Mouse (Mus musculus) mouse embryonic stem cell (cell line): Measurements from ENCODE around the gene Rasl11b.

Experiments used
- in situ Hi-C, 2 experiments: fragments of 300-500 bp; cut with MboI; formaldehyde crosslinking; loops; 1 replicate in 1 of 2; 3 replicates in 1 of 2; pipeline ENCODE4 v1.14.3; 2019 to 2020; ENCODE audit warnings: low sequenced_read_pairs in 2 of 2, low pct_unique_long_range_greater_than_20kb in 1 of 2, mixed read lengths in 1 of 2; ENCODE audit not compliant: unreplicated experiment in 1 of 2

Gene Rasl11b

GRCm38 (mm10) chr5:74239369-74239768 lies 44.3 kb downstream of the Rasl11b start:
- in situ Hi-C loops, result no loop called here

DNA sequence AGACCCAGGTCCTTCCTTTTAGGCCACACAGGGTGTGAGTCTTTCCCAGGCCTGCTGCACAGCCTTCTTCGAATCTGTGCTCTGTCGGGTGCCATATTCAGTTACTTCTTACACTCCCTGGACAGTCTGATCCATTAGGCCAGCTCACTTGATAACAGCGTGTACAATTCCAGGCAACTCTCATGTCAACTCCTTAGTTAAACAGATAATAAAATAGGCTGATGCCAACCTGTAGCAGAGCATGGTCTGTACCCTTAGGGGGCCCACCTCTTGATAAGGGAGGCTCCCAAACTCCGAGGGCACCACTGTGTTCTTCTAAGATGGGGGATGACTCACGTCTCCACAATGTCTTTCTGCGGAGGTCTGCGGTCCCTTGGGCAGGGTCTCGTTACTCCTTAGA lies 45.2 kb downstream of the Rasl11b start:
- in situ Hi-C loops, result no loop called here

DNA sequence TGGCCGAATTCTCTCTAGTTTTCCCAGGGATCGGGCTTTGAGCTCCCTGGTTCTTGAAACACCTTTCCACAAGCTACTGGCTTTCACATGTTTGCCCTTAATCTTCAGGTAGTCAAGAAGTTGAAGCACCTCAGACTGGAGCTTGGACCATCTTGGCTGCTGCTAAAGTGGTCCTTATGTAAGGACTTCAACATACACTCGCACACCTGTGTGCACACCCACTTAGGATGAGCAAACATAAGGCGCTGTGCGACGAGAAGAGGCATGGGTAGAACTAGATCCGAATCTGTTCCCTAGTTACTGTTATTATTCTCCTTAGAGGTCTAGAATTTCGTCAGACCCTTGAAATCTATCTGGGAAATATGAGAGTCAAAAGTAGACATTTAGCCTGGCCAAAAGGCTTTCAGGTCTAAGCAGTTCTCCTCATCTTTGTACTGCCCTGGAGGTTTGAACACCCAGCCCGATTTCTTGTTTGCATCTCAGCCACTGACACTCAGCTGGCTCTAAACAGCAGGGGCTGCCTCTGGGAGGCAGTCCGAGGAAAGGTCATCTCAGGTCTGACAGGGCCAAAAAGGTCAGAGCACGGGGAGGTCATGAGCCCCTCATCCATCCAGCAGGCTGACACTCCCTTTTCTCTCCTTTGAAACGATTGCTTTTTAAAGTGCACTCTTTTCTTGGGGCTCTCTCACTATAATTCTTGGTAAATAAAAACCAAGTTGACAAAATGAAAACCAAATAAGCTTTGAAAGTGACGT lies 46.0 kb downstream of the Rasl11b start:
- in situ Hi-C loops, result no loop called here

DNA sequence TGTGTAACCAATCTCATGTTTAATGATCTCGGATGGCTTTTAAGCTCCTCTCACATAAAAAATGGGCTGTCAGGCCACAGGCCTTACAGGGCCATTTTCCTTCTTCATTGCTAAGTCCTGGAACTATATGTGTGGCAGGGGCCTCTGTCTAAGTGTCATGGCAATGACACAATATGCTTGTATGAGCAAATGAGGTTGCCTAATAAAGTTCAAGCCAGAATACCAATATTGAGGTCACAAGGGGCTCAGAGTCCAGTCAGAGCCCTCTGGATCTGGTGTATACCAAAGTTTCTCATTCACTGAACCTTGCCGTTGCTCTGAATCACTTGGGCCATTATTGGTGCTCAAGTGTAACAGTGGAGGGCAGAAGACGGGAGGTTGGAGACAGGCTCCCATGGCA lies 47.6 kb downstream of the Rasl11b start:
- in situ Hi-C loops, result no loop called here

GRCm38 (mm10) chr5:74244406-74245019 lies 49.4 kb downstream of the Rasl11b start:
- in situ Hi-C loops, result no loop called here

GRCm38 (mm10) chr5:74245641-74246145 lies 50.6 kb downstream of the Rasl11b start:
- in situ Hi-C loops, result no loop called here

GRCm38 (mm10) chr5:74246453-74246852 lies 51.4 kb downstream of the Rasl11b start:
- in situ Hi-C loops, result no loop called here

GRCm38 (mm10) chr5:74246971-74247370 lies 51.9 kb downstream of the Rasl11b start:
- in situ Hi-C loops, result no loop called here
